Mouse (Mus musculus) ES-E14 (cell line): ENCODE measurements at regions not wholly inside any gene's neighbourhood (a gene's known extent, or its start where the extent isn't known, plus 50 kb on each side); places are given as distances from the start of the nearest gene placed in this dataset.

Experiments
- HCFC1 ChIP-seq: IDR thresholded peaks from 2 replicates; pipeline ENCODE4 v1.6.1; 2012; ENCODE audit warnings: low read length, inconsistent platforms, borderline replicate concordance; ENCODE audit not compliant: insufficient read depth
- MAFK ChIP-seq: IDR thresholded peaks from 2 replicates; pipeline ENCODE4 v1.6.1; 2014; ENCODE audit warnings: mild to moderate bottlenecking, low read depth, low read length, inconsistent platforms; ENCODE audit not compliant: insufficient read depth
- ZC3H11A ChIP-seq: IDR thresholded peaks from 2 replicates; pipeline ENCODE4 v1.6.1; 2012; ENCODE audit warnings: low read depth, mild to moderate bottlenecking, inconsistent platforms, low read length, borderline replicate concordance

DNA sequence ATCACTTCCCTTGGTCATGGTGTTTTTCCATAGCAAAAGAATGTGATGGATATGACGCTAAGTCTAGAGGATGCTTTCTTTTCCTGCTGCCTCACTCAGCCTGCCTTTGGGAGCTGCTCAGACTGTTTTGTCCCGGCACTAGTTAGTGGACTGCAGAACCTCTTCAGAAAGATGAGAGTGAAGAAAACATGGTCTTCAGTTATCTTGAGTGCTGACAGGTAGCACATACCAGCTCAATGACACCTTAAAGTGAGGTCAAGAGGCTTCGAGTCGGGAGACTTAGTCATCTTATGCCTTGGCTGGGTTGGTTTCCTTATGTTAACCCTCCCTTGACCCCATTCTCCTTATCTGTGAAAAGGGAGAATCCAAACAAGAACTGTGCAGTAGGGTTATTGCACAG is 306.0 kb upstream of the Rgma start:
- TF ChIP-seq MAFK = no peak
- TF ChIP-seq HCFC1 = no peak
- TF ChIP-seq ZC3H11A = no peak
